Mouse (Mus musculus): ENCODE results near the gene Bst1.

The Bst1 gene

GRCm38 (mm10) chr5:43860670-43861431, 42.2 kb downstream of the Bst1 start:
- no peak for DNase-seq

GRCm38 (mm10) chr5:43863642-43864041, 45.0 kb downstream of the Bst1 start:
- no peak for DNase-seq

- no peak for DNase-seq
Observed at GRCm38 (mm10) chr5:43865316-43865715, 46.6 kb downstream of the Bst1 start.

- no peak for DNase-seq
Observed at GRCm38 (mm10) chr5:43868253-43868652, 49.6 kb downstream of the Bst1 start, which contains the start of gene Cd38. Gene Cd38 (plus strand): TSS chr5:43868553.

GRCm38 (mm10) chr5:43868711-43869600, 50.3 kb downstream of the Bst1 start:
- peak; percentile 44 to 52 for DNase-seq

- no peak for DNase-seq
Observed at GRCm38 (mm10) chr5:43871845-43872244, 53.2 kb downstream of the Bst1 start.

- no peak for DNase-seq
Observed at GRCm38 (mm10) chr5:43872652-43873051, 54.0 kb downstream of the Bst1 start.

GRCm38 (mm10) chr5:43882034-43882433, 63.3 kb downstream of the Bst1 start:
- no peak for DNase-seq

GRCm38 (mm10) chr5:43885060-43885820, 66.6 kb downstream of the Bst1 start:
- no peak for DNase-seq

- DNase-seq, result peak; percentile 40 to 50
Observed at GRCm38 (mm10) chr5:43892386-43892785, 73.7 kb downstream of the Bst1 start.

Data from cerebellum, postnatal 14 days (tissue).